Mouse (Mus musculus): ENCODE measurements at regions not wholly inside any gene's neighbourhood (a gene's known extent, or its start where the extent isn't known, plus 50 kb on each side); places are given as distances from the start of the nearest gene placed in this dataset.

DNA sequence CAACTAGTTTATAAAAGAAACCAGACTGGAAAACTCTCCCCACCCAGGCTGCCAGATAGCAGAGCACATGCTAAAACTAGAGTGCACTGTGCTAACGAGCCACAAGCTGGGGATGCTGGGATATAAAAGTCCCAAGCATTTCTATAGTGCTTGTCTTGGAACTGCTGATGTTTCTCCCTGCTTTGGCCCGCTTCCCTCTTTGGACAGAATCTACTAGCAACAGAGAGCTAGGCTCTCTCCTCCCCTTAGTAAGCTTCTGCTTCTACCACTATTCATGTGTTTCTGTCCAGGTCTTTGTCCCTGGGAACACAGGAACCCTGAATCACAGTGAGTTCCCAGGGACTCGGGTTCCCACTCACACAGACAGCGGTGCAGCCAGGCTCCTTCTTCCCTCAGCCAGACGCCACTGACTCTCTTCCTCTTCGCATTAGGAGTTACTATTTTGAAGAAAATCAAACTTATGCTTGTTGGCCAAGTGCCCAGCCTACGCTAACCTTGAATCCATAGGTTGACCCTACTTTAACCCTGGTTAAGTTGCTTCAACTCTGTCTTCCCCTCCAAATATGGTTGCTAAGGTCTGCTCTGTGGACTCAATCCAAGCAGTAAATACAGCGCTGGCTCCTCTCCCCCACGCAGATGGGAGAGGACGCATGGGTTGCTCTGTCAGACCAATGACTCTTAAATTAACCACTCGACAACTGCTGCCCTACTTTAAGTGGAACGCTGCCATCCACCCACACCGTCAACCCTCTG, 113.4 kb upstream of the Dapk1 start:
- H3K4me3 ChIP-seq (ENCODE audit: low read depth, low read length), result no peak overlapping the region
- no peak for DNase-seq (ENCODE audit: low spot score)
- H3K27me3 ChIP-seq (ENCODE audit: control insufficient read depth, insufficient read depth, low read length), result no peaks in the 10 kb centered on the region
- no peaks in the 10 kb centered on the region for H3K36me3 ChIP-seq (ENCODE audit: control insufficient read depth, insufficient read depth, low read length)
- H3K27ac ChIP-seq (ENCODE audit: low read depth, low read length), result no peak overlapping the region
- 82% methylated on average over 13 of the region's 13 CpGs for WGBS
- H3K9ac ChIP-seq (ENCODE audit: low read depth, low read length), result no peak overlapping the region
- no peak overlapping the region for H3K4me2 ChIP-seq (replicated peaks; ENCODE audit: low read depth, low read length)
- H3K4me1 ChIP-seq (replicated peaks; ENCODE audit: control insufficient read depth, insufficient read depth, low read length), result no peaks in the 10 kb centered on the region
- no peak for ATAC-seq (ENCODE audit: low FRiP score)
- H3K9me3 ChIP-seq (ENCODE audit: control insufficient read depth, low read length), result no peaks in the 10 kb centered on the region

DNA sequence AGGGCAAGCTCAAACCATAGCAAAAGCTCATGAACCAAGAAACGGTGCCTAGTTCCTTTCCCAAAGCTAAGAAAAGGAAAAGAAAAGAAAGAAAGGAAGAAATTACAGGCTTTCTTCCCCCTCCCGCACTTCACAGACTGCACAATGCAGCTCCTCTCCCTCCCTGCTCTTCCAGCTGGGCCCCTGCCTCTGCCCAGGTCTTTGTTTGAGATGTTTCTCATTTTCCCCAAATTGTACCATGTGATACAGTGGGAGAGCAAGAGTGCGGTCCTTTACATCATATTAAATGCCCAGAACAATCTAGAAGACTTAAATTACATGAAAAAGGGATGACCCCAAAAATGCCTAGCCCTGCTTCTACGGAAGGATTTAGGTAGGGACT, 112.9 kb upstream of the Dapk1 start:
- H3K27me3 ChIP-seq (ENCODE audit: control insufficient read depth, insufficient read depth, low read length), result no peaks in the 10 kb centered on the region
- no peak overlapping the region for H3K27ac ChIP-seq (ENCODE audit: low read depth, low read length)
- no peak overlapping the region for H3K4me3 ChIP-seq (ENCODE audit: low read depth, low read length)
- ATAC-seq (ENCODE audit: low FRiP score), result no peak
- H3K9ac ChIP-seq (ENCODE audit: low read depth, low read length), result no peak overlapping the region
- no peak overlapping the region for H3K4me2 ChIP-seq (replicated peaks; ENCODE audit: low read depth, low read length)
- no peaks in the 10 kb centered on the region for H3K36me3 ChIP-seq (ENCODE audit: control insufficient read depth, insufficient read depth, low read length)
- WGBS, result 62% methylated on average over 4 of the region's 4 CpGs
- DNase-seq (ENCODE audit: low spot score), result no peak
- H3K4me1 ChIP-seq (replicated peaks; ENCODE audit: control insufficient read depth, insufficient read depth, low read length), result no peaks in the 10 kb centered on the region
- no peaks in the 10 kb centered on the region for H3K9me3 ChIP-seq (ENCODE audit: control insufficient read depth, low read length)

DNA sequence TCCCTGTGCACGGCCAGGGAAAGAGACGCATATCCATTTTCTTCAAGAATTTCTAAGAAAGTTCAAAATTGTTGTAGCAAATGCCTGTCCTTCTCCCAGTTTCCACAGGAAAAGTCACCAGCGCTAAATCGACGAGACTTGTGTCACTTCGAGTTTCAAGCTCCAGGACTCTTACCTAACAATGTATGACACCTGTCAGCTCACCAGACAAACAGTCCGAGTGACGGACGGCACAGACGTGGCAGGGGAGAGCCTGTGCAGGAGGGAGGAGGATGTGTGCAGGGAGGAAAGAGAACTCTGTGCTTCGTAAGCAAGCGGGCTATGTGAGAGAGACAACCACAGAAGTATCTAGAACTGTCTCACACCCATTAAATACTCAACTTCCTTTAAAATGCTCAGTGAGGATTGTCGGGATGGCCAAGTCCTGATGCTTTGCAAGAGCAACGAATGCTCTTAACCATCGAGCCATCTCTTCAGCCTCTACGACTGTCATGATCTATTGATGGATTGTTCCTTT, 109.7 kb upstream of the Dapk1 start:
- no peaks in the 10 kb centered on the region for H3K27me3 ChIP-seq (ENCODE audit: control insufficient read depth, insufficient read depth, low read length)
- 84% methylated on average over 16 of the region's 16 CpGs for WGBS
- ATAC-seq (ENCODE audit: low FRiP score), result no peak

DNA sequence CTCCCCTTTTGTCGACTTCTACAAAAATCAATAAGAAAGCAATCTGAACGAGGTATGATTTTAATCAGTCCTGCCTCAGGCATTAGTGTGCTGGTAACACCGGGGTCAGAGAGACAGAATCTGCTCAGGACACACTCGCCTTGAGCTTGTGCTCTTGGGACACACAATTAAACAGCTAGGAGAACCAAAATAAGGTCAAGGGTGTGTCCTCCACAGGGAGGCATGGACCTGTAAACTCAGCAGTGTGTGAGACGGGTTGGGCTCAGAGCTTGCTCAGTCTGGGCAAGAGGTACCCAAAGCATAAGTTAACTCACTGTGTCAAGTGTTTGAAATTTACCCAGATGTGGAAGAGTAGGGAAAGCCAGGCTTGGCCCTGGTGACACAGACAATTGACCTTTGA, 107.9 kb upstream of the Dapk1 start:
- ATAC-seq (ENCODE audit: low FRiP score) (no peak), DNase-seq (ENCODE audit: low spot score) (no peak)
- WGBS, result 63% methylated on average over 5 of the region's 5 CpGs

More for the DNA sequence above, 109.7 kb upstream of the Dapk1 start:
- no peak for DNase-seq (ENCODE audit: low spot score)
- H3K9ac ChIP-seq (ENCODE audit: low read depth, low read length), result no peak overlapping the region
- no peaks in the 10 kb centered on the region for H3K9me3 ChIP-seq (ENCODE audit: control insufficient read depth, low read length)
- no peak overlapping the region for H3K4me2 ChIP-seq (replicated peaks; ENCODE audit: low read depth, low read length)
- H3K27ac ChIP-seq (ENCODE audit: low read depth, low read length), result no peak overlapping the region
- no peaks in the 10 kb centered on the region for H3K4me1 ChIP-seq (replicated peaks; ENCODE audit: control insufficient read depth, insufficient read depth, low read length)
- H3K4me3 ChIP-seq (ENCODE audit: low read depth, low read length), result no peak overlapping the region
- no peaks in the 10 kb centered on the region for H3K36me3 ChIP-seq (ENCODE audit: control insufficient read depth, insufficient read depth, low read length)

DNA sequence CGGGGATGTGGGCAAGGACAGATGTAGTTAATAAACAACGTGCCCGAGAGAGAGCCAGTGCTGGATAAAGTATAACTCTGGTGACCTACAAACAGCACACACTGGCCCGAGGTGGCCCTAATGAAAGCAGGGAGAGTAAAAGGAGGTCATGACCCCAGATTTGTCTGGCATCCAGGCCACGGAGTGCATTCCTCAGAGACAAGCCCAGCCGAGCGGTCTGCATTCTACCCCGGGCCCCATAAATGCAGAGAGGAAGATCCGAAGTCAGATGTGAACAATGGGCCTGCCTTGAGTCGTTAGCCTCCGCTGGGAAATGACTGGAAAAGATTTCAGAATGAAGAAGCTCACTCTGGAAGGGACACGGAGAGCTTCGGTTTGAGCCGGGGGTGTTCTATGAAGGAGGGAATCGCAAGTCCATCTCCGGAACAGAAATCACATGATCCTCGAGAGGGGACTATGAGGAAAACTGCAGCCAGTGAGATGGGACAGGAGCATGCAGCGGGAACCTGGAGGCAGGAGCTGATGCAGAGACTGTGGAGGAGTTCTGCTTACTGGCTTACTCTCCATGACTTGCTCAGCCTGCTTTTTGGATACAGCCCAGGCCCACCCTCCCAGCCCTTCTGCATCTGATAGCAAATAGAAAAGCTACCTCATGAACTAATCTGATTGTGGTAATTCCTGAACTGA, 103.9 kb upstream of the Dapk1 start:
- Histone ChIP-seq H3K27me3 (ENCODE audit: control insufficient read depth, insufficient read depth, low read length) (no peaks in the 10 kb centered on the region), H3K36me3 (ENCODE audit: control insufficient read depth, insufficient read depth, low read length) (no peaks in the 10 kb centered on the region), H3K4me3 (ENCODE audit: low read depth, low read length) (no peak overlapping the region), H3K4me2 (replicated peaks; ENCODE audit: low read depth, low read length) (no peak overlapping the region), H3K4me1 (replicated peaks; ENCODE audit: control insufficient read depth, insufficient read depth, low read length) (peaks cover 4% of the 10 kb centered on the region; the same call in 1 of the 2 replicates), H3K9me3 (ENCODE audit: control insufficient read depth, low read length) (no peaks in the 10 kb centered on the region), H3K27ac (ENCODE audit: low read depth, low read length) (no peak overlapping the region), H3K9ac (ENCODE audit: low read depth, low read length) (no peak overlapping the region)
- 0 out of 2 replicates have a peak, but pooled peaks have one; percentile 27 for ATAC-seq (ENCODE audit: low FRiP score)
- DNase-seq (ENCODE audit: low spot score), result peak; percentile 31
- WGBS, result 12% methylated on average over 18 of the region's 18 CpGs

More for the DNA sequence above, 107.9 kb upstream of the Dapk1 start:
- Histone ChIP-seq H3K9me3 (ENCODE audit: control insufficient read depth, low read length) (no peaks in the 10 kb centered on the region), H3K4me2 (replicated peaks; ENCODE audit: low read depth, low read length) (no peak overlapping the region), H3K9ac (ENCODE audit: low read depth, low read length) (no peak overlapping the region), H3K36me3 (ENCODE audit: control insufficient read depth, insufficient read depth, low read length) (no peaks in the 10 kb centered on the region), H3K27me3 (ENCODE audit: control insufficient read depth, insufficient read depth, low read length) (no peaks in the 10 kb centered on the region), H3K27ac (ENCODE audit: low read depth, low read length) (no peak overlapping the region), H3K4me3 (ENCODE audit: low read depth, low read length) (no peak overlapping the region), H3K4me1 (replicated peaks; ENCODE audit: control insufficient read depth, insufficient read depth, low read length) (peaks cover 4% of the 10 kb centered on the region; the same call in 1 of the 2 replicates)

DNA sequence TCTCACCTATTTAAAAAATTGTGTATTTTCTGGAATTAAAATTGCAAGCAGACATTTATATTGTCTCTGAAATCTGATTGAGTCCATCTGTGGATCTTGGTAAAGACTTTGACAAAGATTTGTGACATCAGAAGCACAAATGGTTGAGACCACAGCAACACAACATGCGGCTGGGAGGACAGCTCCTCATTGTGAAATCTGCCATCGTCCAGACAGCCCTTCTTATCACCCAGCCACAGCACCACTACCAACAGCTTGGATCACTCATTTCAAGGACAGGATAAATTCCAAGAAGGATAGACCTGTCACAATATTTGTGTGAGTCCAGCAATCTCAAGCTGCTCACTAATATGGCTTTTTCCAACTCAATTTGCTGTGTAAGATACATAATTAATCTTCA, 97.6 kb upstream of the Dapk1 start:
- Histone ChIP-seq H3K27ac (ENCODE audit: low read depth, low read length) (no peak overlapping the region), H3K4me3 (ENCODE audit: low read depth, low read length) (no peak overlapping the region), H3K27me3 (ENCODE audit: control insufficient read depth, insufficient read depth, low read length) (no peaks in the 10 kb centered on the region), H3K9me3 (ENCODE audit: control insufficient read depth, low read length) (no peaks in the 10 kb centered on the region), H3K9ac (ENCODE audit: low read depth, low read length) (no peak overlapping the region), H3K36me3 (ENCODE audit: control insufficient read depth, insufficient read depth, low read length) (no peaks in the 10 kb centered on the region), H3K4me2 (replicated peaks; ENCODE audit: low read depth, low read length) (no peak overlapping the region), H3K4me1 (replicated peaks; ENCODE audit: control insufficient read depth, insufficient read depth, low read length) (no peaks in the 10 kb centered on the region)
- WGBS, result 85% methylated on average over 2 of the region's 2 CpGs
- ATAC-seq (ENCODE audit: low FRiP score) (no peak), DNase-seq (ENCODE audit: low spot score) (no peak)

DNA sequence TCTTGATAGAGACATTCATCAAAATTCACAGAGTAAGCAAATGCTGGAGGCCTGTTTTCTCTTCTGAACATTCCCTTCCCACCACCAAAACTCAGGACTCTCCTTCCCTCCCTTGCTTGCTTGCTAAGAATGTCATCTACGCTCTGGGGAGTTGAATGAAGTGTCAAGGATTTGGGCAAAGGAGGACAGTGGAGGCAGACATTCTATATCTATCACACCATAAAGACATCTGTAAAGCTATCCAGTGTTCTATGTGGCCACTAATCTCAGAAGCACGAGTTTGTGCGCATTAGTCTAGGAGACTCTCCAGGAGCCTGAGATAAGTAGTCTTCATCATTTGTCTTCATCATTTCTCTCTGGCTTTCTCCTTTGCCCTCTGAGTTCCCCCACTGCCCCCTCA, 94.1 kb upstream of the Dapk1 start:
- DNase-seq (ENCODE audit: low spot score) (no peak), ATAC-seq (ENCODE audit: low FRiP score) (no peak)
- Histone ChIP-seq H3K27me3 (ENCODE audit: control insufficient read depth, insufficient read depth, low read length) (no peaks in the 10 kb centered on the region), H3K4me3 (ENCODE audit: low read depth, low read length) (no peak overlapping the region), H3K4me1 (replicated peaks; ENCODE audit: control insufficient read depth, insufficient read depth, low read length) (no peaks in the 10 kb centered on the region), H3K9ac (ENCODE audit: low read depth, low read length) (no peak overlapping the region), H3K27ac (ENCODE audit: low read depth, low read length) (no peak overlapping the region), H3K4me2 (replicated peaks; ENCODE audit: low read depth, low read length) (no peak overlapping the region), H3K36me3 (ENCODE audit: control insufficient read depth, insufficient read depth, low read length) (no peaks in the 10 kb centered on the region), H3K9me3 (ENCODE audit: control insufficient read depth, low read length) (no peaks in the 10 kb centered on the region)
- 81% methylated on average over 3 of the region's 3 CpGs for WGBS

DNA sequence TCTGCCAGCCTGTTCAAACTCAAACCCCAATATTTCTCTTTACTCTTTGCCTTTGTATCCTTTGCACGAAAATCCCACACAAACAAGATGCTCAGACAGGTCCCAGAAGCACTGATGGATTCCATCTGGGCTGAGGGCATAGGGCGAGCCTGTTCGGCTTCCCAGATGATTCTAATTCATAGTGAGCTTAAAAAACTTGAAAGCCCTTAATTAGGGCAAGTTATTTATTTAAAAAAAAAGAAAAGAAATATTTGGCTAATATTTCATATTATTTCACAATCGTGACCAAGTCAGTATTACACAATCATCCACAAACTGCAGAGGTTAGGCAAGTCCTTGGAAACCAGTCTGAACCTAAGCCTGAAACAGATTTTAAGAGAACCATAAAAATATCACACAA, 93.7 kb upstream of the Dapk1 start:
- 64% methylated on average over 4 of the region's 4 CpGs for WGBS
- Histone ChIP-seq H3K9ac (ENCODE audit: low read depth, low read length) (no peak overlapping the region), H3K27ac (ENCODE audit: low read depth, low read length) (no peak overlapping the region), H3K4me2 (replicated peaks; ENCODE audit: low read depth, low read length) (no peak overlapping the region), H3K36me3 (ENCODE audit: control insufficient read depth, insufficient read depth, low read length) (no peaks in the 10 kb centered on the region), H3K9me3 (ENCODE audit: control insufficient read depth, low read length) (no peaks in the 10 kb centered on the region), H3K4me3 (ENCODE audit: low read depth, low read length) (no peak overlapping the region), H3K4me1 (replicated peaks; ENCODE audit: control insufficient read depth, insufficient read depth, low read length) (no peaks in the 10 kb centered on the region), H3K27me3 (ENCODE audit: control insufficient read depth, insufficient read depth, low read length) (no peaks in the 10 kb centered on the region)
- no peak for ATAC-seq (ENCODE audit: low FRiP score)
- DNase-seq (ENCODE audit: low spot score), result no peak

DNA sequence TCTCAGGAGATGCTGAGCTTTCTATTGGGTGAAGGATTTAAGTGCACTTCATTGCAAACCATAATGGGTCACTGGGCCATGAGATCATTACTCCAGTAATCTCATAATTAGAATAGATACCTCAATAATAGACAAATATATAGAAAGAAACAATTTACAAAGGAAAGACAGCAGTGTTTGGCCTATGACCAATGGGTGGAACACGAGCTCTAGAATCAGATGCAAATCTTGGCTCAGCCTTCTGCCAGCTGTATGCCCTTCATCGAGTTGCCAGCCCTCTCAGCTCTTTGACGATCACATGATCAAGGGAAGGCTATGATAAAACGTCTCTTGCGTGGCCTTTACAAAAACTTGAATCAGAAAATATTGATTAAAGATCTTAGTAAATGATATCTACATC, 92.9 kb upstream of the Dapk1 start:
- no peak overlapping the region for H3K9ac ChIP-seq (ENCODE audit: low read depth, low read length)
- H3K27me3 ChIP-seq (ENCODE audit: control insufficient read depth, insufficient read depth, low read length), result no peaks in the 10 kb centered on the region
- H3K4me1 ChIP-seq (replicated peaks; ENCODE audit: control insufficient read depth, insufficient read depth, low read length), result no peaks in the 10 kb centered on the region
- no peaks in the 10 kb centered on the region for H3K9me3 ChIP-seq (ENCODE audit: control insufficient read depth, low read length)
- DNase-seq (ENCODE audit: low spot score) (no peak), ATAC-seq (ENCODE audit: low FRiP score) (no peak)
- no peaks in the 10 kb centered on the region for H3K36me3 ChIP-seq (ENCODE audit: control insufficient read depth, insufficient read depth, low read length)
- WGBS, result 85% methylated on average over 5 of the region's 5 CpGs
- no peak overlapping the region for H3K4me3 ChIP-seq (ENCODE audit: low read depth, low read length)
- no peak overlapping the region for H3K4me2 ChIP-seq (replicated peaks; ENCODE audit: low read depth, low read length)
- H3K27ac ChIP-seq (ENCODE audit: low read depth, low read length), result no peak overlapping the region

Measured in hindbrain, embryonic 11.5 days (tissue).